Mouse (Mus musculus) central nervous system, embryonic 14 days (tissue): ENCODE results near the gene Gm4631. TPM values are rescaled to one million over a fixed set of nuclear protein-coding genes. Genes with fewer than 3 reads are reported as not detected.

Experiments used
- polyA plus RNA-seq: library from polyadenylated mRNA; depleted of rRNA; stranded (reverse); fragments of >200 nt; gene quantifications from 2 replicates; pipeline ENCODE4 v1.2.3, GENCODE M21; 2012; rRNA removed

Gm4631 gene
- polyA plus RNA-seq: 14.4 and 15.2 TPM in 2 replicates

DNA sequence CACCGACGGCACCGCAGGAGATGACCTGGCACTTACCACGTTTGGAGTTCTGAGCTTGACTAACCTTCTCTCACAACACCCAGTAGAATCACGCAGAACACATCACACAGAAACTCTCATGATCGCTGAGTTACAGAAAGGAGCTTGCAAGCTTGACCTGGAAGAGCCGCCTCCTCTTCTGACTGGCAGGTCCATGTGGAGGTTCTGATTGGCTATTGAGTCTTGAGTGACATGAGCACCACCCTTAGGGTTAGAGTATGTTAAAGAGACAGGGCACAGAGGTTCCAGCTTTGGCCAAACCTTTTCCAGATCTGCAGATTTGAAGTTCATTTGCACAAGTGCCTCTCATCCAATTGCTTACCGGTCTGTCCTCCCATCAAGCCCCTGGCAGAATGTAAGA, at the start of gene Gm4631:
Gm4631 (minus strand) TSS at position 101 of the 400 bp plus-strand sequence.

DNA sequence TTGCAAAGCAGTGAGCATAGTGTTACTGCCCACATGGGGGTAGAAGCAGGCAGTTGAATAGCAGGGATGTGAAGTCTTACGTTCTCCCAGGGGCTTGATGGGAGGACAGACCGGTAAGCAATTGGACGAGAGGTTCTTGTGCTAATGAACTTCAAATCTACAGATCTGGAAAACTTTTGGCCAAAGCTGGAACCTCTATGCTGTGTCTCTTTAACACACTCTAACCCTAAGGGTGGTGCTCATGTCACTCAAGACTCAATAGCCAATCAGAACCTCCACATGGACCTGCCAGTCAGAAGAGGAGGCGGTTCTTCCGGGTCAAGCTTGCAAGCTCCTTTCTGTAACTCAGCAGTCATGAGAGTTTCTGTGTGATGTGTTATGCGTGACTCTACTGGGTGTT, 34.1 kb upstream of the Gm4631 start, which contains the start of gene Zfp968:
Zfp968 (plus strand) TSS at position 301 of the 400 bp plus-strand sequence.

DNA sequence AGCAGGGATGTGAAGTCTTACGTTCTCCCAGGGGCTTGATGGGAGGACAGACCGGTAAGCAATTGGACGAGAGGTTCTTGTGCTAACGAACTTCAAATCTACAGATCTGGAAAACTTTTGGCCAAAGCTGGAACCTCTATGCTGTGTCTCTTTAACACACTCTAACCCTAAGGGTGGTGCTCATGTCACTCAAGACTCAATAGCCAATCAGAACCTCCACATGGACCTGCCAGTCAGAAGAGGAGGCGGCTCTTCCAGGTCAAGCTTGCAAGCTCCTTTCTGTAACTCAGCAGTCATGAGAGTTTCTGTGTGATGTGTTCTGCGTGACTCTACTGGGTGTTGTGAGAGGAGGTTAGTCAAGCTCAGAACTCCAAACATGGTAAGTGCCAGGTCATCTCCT, 63.2 kb downstream of the Gm4631 start, which contains the start of gene Gm14440:
Gm14440 (plus strand) TSS at position 301 of the 400 bp plus-strand sequence.

Other genes starting within 250 kb of the Gm4631 start
- gene Gm14399, start 196.2 kb downstream of the Gm4631 start, polyA plus RNA-seq: 8.3 and 8.9 TPM in 2 replicates
- gene Gm14443, start 162.3 kb downstream of the Gm4631 start, polyA plus RNA-seq: 1.7 and 2.2 TPM in 2 replicates
- gene Gm14391, start 131.3 kb downstream of the Gm4631 start, polyA plus RNA-seq: 13.0 and 14.1 TPM in 2 replicates
- not detected in 2 replicates for gene Gm14440, start 63.1 kb downstream of the Gm4631 start, polyA plus RNA-seq
- gene Zfp968, start 34.2 kb upstream of the Gm4631 start, polyA plus RNA-seq: 3.2 and 3.3 TPM in 2 replicates
- gene Gm4724, start 97.6 kb upstream of the Gm4631 start, polyA plus RNA-seq: 18.9 and 21.5 TPM in 2 replicates
- gene Zfp965, start 131.8 kb upstream of the Gm4631 start, polyA plus RNA-seq: 3.6 and 3.9 TPM in 2 replicates